Mouse (Mus musculus) midbrain, embryonic 10.5 days (tissue): ENCODE data around the gene Ablim2. TPM values are rescaled to one million over a fixed set of nuclear protein-coding genes. Genes with fewer than 3 reads are reported as not detected.

ENCODE experiments used
- DNase-seq: peaks from one replicate; pipeline ENCODE4 v3.0.0-alpha.2; 2017; ENCODE audit warnings: low spot score
- H3K27ac ChIP-seq: fragments of 300-500 bp; sonication (generic); replicated peaks from 2 replicates; pipeline ENCODE4 v1.5.1; 2016; ENCODE audit warnings: mild to moderate bottlenecking
- H3K27me3 ChIP-seq: fragments of 300-500 bp; sonication (generic); 2 replicates; pipeline ENCODE4 v1.6.1; 2016; ENCODE audit warnings: low read depth, mild to moderate bottlenecking; ENCODE audit not compliant: poor library complexity, severe bottlenecking
- H3K36me3 ChIP-seq: fragments of 300-500 bp; sonication (generic); 2 replicates; pipeline ENCODE4 v1.6.1; 2016; ENCODE audit warnings: mild to moderate bottlenecking, moderate library complexity
- H3K4me1 ChIP-seq: fragments of 300-500 bp; sonication (generic); 2 replicates; pipeline ENCODE4 v1.6.1; 2016
- H3K4me3 ChIP-seq: fragments of 300-500 bp; sonication (generic); 2 replicates; pipeline ENCODE4 v1.5.1; 2016; ENCODE audit warnings: mild to moderate bottlenecking, moderate library complexity
- H3K9me3 ChIP-seq: fragments of 300-500 bp; sonication (generic); replicated peaks from 2 replicates; pipeline ENCODE4 v1.6.1; 2016; ENCODE audit warnings: mild to moderate bottlenecking
- WGBS: fragments of 180-500 bp; shearing (Covaris S2); methylation state at CpG from one replicate; pipeline ENCODE4 v1.1.7; 2016; 5-methylcytosine and 5-hydroxymethylcytosine counted together
- polyA plus RNA-seq: library from polyadenylated mRNA; unstranded; fragments of >200 nt; fragmentation: Nextera tagmentation; extraction: Ambion mirVana; gene quantifications from 2 replicates; pipeline ENCODE4 v1.2.1, GENCODE M21; 2016

Gene Ablim2
- polyA plus RNA-seq, 1 experiment from 2014 or later = 0.84 TPM

- peaks cover 7% of the 10 kb centered on the region; the same call in 1 of the 2 replicates for H3K4me1 ChIP-seq
- no peaks in the 10 kb centered on the region for H3K9me3 ChIP-seq
- DNase-seq = no peak
- no peak overlapping the region for H3K4me3 ChIP-seq
- no peaks in the 10 kb centered on the region for H3K36me3 ChIP-seq
- H3K27ac ChIP-seq = no peak overlapping the region
- H3K27me3 ChIP-seq = no peaks in the 10 kb centered on the region
- WGBS = 62% methylated on average over 10 of the region's 10 CpGs
Observed at GRCm38 (mm10) chr5:35782648-35783180, 25.0 kb downstream of the Ablim2 start.

GRCm38 (mm10) chr5:35785853-35786252, 28.2 kb downstream of the Ablim2 start:
- Histone ChIP-seq H3K4me1 (peaks cover 14% of the 10 kb centered on the region), H3K4me3 (no peak overlapping the region), H3K27ac (0 out of 2 replicates have a peak overlapping the region, but pooled peaks have one; percentile 9), H3K9me3 (no peaks in the 10 kb centered on the region), H3K36me3 (no peaks in the 10 kb centered on the region), H3K27me3 (no peaks in the 10 kb centered on the region)
- 75% methylated on average over 7 of the region's 7 CpGs for WGBS
- no peak for DNase-seq

- Histone ChIP-seq H3K36me3 (no peaks in the 10 kb centered on the region), H3K27me3 (no peaks in the 10 kb centered on the region), H3K4me3 (no peak overlapping the region), H3K4me1 (peaks cover 15% of the 10 kb centered on the region), H3K27ac (no peak overlapping the region), H3K9me3 (no peaks in the 10 kb centered on the region)
- DNase-seq = no peak
- WGBS = 92% methylated on average over 12 of the region's 12 CpGs
Observed at GRCm38 (mm10) chr5:35787847-35788246, 30.2 kb downstream of the Ablim2 start.

- no peak overlapping the region for H3K4me3 ChIP-seq
- peaks cover 15% of the 10 kb centered on the region for H3K4me1 ChIP-seq
- WGBS = 79% methylated on average over 6 of the region's 6 CpGs
Observed at GRCm38 (mm10) chr5:35788719-35789118, 31.0 kb downstream of the Ablim2 start.

GRCm38 (mm10) chr5:35789697-35790096, 32.0 kb downstream of the Ablim2 start:
- no peaks in the 10 kb centered on the region for H3K36me3 ChIP-seq
- DNase-seq = no peak
- WGBS = 86% methylated on average over 3 of the region's 3 CpGs
- no peak overlapping the region for H3K27ac ChIP-seq
- H3K9me3 ChIP-seq = no peaks in the 10 kb centered on the region
- no peak overlapping the region for H3K4me3 ChIP-seq
- peaks cover 15% of the 10 kb centered on the region for H3K4me1 ChIP-seq
- no peaks in the 10 kb centered on the region for H3K27me3 ChIP-seq

More at GRCm38 (mm10) chr5:35788719-35789118, 31.0 kb downstream of the Ablim2 start:
- Histone ChIP-seq H3K36me3 (no peaks in the 10 kb centered on the region), H3K27ac (no peak overlapping the region), H3K9me3 (no peaks in the 10 kb centered on the region), H3K27me3 (no peaks in the 10 kb centered on the region)
- DNase-seq = no peak

GRCm38 (mm10) chr5:35790387-35791065, 32.8 kb downstream of the Ablim2 start:
- Histone ChIP-seq H3K4me1 (peaks cover 15% of the 10 kb centered on the region), H3K36me3 (no peaks in the 10 kb centered on the region)

GRCm38 (mm10) chr5:35793971-35794370, 36.3 kb downstream of the Ablim2 start:
- H3K27me3 ChIP-seq = peaks cover 7% of the 10 kb centered on the region; the same call in 1 of the 2 replicates
- DNase-seq = no peak
- H3K4me1 ChIP-seq = peaks cover 9% of the 10 kb centered on the region
- no peaks in the 10 kb centered on the region for H3K9me3 ChIP-seq
- no peaks in the 10 kb centered on the region for H3K36me3 ChIP-seq
- no peak overlapping the region for H3K4me3 ChIP-seq
- WGBS = 85% methylated on average over 4 of the region's 4 CpGs
- no peak overlapping the region for H3K27ac ChIP-seq

More at GRCm38 (mm10) chr5:35790387-35791065, 32.8 kb downstream of the Ablim2 start:
- no peak for DNase-seq
- Histone ChIP-seq H3K27me3 (no peaks in the 10 kb centered on the region), H3K27ac (no peak overlapping the region), H3K4me3 (no peak overlapping the region), H3K9me3 (no peaks in the 10 kb centered on the region)
- WGBS = 46% methylated on average over 10 of the region's 10 CpGs

GRCm38 (mm10) chr5:35794942-35795341, 37.3 kb downstream of the Ablim2 start:
- no peak overlapping the region for H3K27ac ChIP-seq
- 75% methylated on average over 4 of the region's 4 CpGs for WGBS
- H3K27me3 ChIP-seq = peaks cover 7% of the 10 kb centered on the region; the same call in 1 of the 2 replicates
- H3K9me3 ChIP-seq = no peaks in the 10 kb centered on the region
- peaks cover 9% of the 10 kb centered on the region for H3K4me1 ChIP-seq
- no peaks in the 10 kb centered on the region for H3K36me3 ChIP-seq
- no peak overlapping the region for H3K4me3 ChIP-seq
- no peak for DNase-seq

- H3K4me3 ChIP-seq = no peak overlapping the region
- H3K27me3 ChIP-seq = peaks cover 7% of the 10 kb centered on the region; the same call in 1 of the 2 replicates
- no peak overlapping the region for H3K27ac ChIP-seq
- H3K36me3 ChIP-seq = no peaks in the 10 kb centered on the region
- DNase-seq = peak; percentile 62
- WGBS = 66% methylated on average over 7 of the region's 7 CpGs
- peaks cover 5% of the 10 kb centered on the region; the same call in 1 of the 2 replicates for H3K4me1 ChIP-seq
- H3K9me3 ChIP-seq = no peaks in the 10 kb centered on the region
Observed at GRCm38 (mm10) chr5:35795481-35796048, 37.9 kb downstream of the Ablim2 start.

GRCm38 (mm10) chr5:35796136-35796535, 38.5 kb downstream of the Ablim2 start:
- Histone ChIP-seq H3K27me3 (peaks cover 7% of the 10 kb centered on the region; the same call in 1 of the 2 replicates), H3K36me3 (no peaks in the 10 kb centered on the region), H3K27ac (no peak overlapping the region), H3K9me3 (no peaks in the 10 kb centered on the region), H3K4me3 (no peak overlapping the region), H3K4me1 (no peaks in the 10 kb centered on the region)
- DNase-seq = no peak
- 77% methylated on average over 5 of the region's 5 CpGs for WGBS

- WGBS = 67% methylated on average over 5 of the region's 5 CpGs
- Histone ChIP-seq H3K4me1 (no peaks in the 10 kb centered on the region), H3K4me3 (no peak overlapping the region), H3K27me3 (peaks cover 7% of the 10 kb centered on the region; the same call in 1 of the 2 replicates), H3K27ac (no peak overlapping the region), H3K36me3 (no peaks in the 10 kb centered on the region), H3K9me3 (no peaks in the 10 kb centered on the region)
- no peak for DNase-seq
Observed at GRCm38 (mm10) chr5:35799090-35799489, 41.4 kb downstream of the Ablim2 start.

GRCm38 (mm10) chr5:35803416-35803815, 45.7 kb downstream of the Ablim2 start:
- H3K27me3 ChIP-seq = peaks cover 3% of the 10 kb centered on the region; the same call in 1 of the 2 replicates
- H3K9me3 ChIP-seq = no peaks in the 10 kb centered on the region
- H3K27ac ChIP-seq = 0 out of 2 replicates have a peak overlapping the region, but pooled peaks have one; percentile 28
- no peaks in the 10 kb centered on the region for H3K36me3 ChIP-seq
- H3K4me1 ChIP-seq = no peaks in the 10 kb centered on the region
- WGBS = 92% methylated on average over 5 of the region's 5 CpGs
- no peak overlapping the region for H3K4me3 ChIP-seq
- no peak for DNase-seq

GRCm38 (mm10) chr5:35804685-35805084, 47.0 kb downstream of the Ablim2 start:
- no peak overlapping the region for H3K27ac ChIP-seq
- 91% methylated on average over 4 of the region's 4 CpGs for WGBS

More at GRCm38 (mm10) chr5:35804685-35805084, 47.0 kb downstream of the Ablim2 start:
- Histone ChIP-seq H3K36me3 (no peaks in the 10 kb centered on the region), H3K27me3 (no peaks in the 10 kb centered on the region), H3K4me1 (no peaks in the 10 kb centered on the region), H3K4me3 (no peak overlapping the region), H3K9me3 (no peaks in the 10 kb centered on the region)
- no peak for DNase-seq
